Mouse (Mus musculus): ENCODE data around the gene Calcoco2.
"Not testable (repeated sequence)": the region's sequence is repeated elsewhere in the genome, so short reads cannot be mapped to it uniquely, and the experiment has no call there.

DNA sequence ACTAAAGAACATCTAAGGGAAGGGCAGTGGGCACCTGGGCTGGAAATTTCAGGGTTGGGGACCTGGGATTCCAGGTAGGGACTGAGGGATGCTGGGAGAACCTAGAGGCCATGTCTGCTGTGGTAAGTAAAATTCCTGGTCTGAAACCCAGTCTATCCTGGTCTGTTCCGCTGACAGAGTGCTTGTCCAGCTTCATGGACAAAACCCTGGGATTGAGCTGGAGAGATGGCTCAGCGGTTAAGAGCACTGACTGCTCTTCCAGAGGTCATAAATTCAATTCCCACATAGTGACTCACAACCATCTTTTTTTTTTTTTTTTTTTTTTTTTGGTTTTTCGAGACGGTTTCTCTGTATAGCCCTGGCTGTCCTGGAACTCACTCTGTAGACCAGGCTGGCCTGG is 11.0 kb upstream of the Calcoco2 start:
- TF ChIP-seq CTCF, EP300 (IDR thresholded peaks at IDR 0.05; ENCODE audit: low read depth): not testable (repeated sequence)
